Mouse (Mus musculus) bone marrow, adult 2 months (tissue): ENCODE data around the gene Cyp24a1. TPM values are rescaled to one million over a fixed set of nuclear protein-coding genes. Genes with fewer than 3 reads are reported as not detected.
A peak's percentile ranks its signal among the peaks of the same experiment; 100 is the strongest.
"Not testable (repeated sequence)": the region's sequence is repeated elsewhere in the genome, so short reads cannot be mapped to it uniquely, and the experiment has no call there.

ENCODE experiments used
- H3K27ac ChIP-seq: fragments of 200-500 bp; 2 replicates; pipeline ENCODE4 v1.5.1; 2012; ENCODE audit warnings: low read depth, mild to moderate bottlenecking, control low read depth, inconsistent platforms, low read length; ENCODE audit not compliant: control insufficient read depth, poor library complexity, insufficient read depth
- H3K4me1 ChIP-seq: fragments of 200-500 bp; 2 replicates; pipeline ENCODE4 v1.6.1; 2011; ENCODE audit warnings: low read length; ENCODE audit not compliant: control insufficient read depth, insufficient read depth
- H3K4me3 ChIP-seq: fragments of 200-500 bp; replicated peaks from 2 replicates; pipeline ENCODE3; 2011; ENCODE audit warnings: mild to moderate bottlenecking, low read depth, low read length, control low read depth; ENCODE audit not compliant: control insufficient read depth
- CTCF ChIP-seq: fragments of 200-500 bp; IDR thresholded peaks from 2 replicates; pipeline ENCODE4 v1.5.1; 2011; ENCODE audit warnings: low read length, control low read depth; ENCODE audit not compliant: control insufficient read depth, insufficient read depth
- POLR2A ChIP-seq: fragments of 200-500 bp; IDR thresholded peaks from 2 replicates; pipeline ENCODE4 v1.6.1; 2011; ENCODE audit warnings: low read depth, mild to moderate bottlenecking, control low read depth, low read length, borderline replicate concordance; ENCODE audit not compliant: control insufficient read depth
- WGBS: fragments of 180-500 bp; shearing (Covaris S2); methylation state at CpG from one replicate; pipeline ENCODE4 v1.1.7; 2018; 5-methylcytosine and 5-hydroxymethylcytosine counted together
- polyA plus RNA-seq: library from polyadenylated mRNA; stranded (reverse); fragments of >200 nt; gene quantifications from 2 replicates; pipeline ENCODE4 v1.2.4, GENCODE M21; 2011; ENCODE audit warnings: low replicate concordance; ENCODE audit not compliant: missing spikeins, insufficient read depth, insufficient read length

Cyp24a1 gene
- polyA plus RNA-seq, 1 experiment: not detected

DNA sequence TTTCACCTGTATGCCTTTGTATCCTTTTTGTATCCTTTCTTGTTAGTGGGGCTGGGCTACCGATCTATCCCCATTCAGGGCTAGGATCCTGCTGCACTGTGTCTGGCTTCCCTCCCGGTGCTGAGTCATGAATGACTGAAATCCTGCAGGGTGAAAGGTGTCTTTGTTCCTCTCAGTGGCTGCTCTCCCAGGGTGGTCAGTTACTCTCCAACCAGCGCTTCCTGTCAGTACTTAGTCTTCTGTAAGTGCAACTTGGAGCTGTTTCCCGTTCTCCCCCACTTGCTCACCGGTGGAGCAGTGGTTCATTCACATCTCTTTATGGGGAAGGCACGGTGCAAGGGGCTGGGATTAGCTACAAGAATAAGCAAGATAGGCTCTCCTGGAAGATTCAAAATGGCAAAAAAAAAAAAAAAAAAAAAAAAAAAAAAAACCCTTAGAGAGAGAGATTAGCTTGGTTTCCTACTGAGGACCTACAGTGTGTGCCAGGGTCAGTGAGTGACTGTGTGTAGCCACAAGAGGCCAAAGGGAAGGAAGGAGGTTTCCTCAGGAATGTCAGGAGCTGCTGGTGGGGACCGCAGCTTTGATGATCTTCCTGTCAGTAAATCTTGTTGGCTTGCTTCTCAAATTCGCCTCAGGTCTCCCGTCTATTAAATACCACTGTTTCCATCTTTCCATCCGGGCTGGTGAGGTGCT, 27.2 kb downstream of the Cyp24a1 start:
- TF ChIP-seq CTCF: no peak
- no peak for TF ChIP-seq POLR2A
- 2% methylated on average over 10 of the region's 10 CpGs for WGBS
- H3K27ac ChIP-seq: no peak overlapping the region
- no peaks in the 10 kb centered on the region for H3K4me1 ChIP-seq
- no peak overlapping the region for H3K4me3 ChIP-seq

- TF ChIP-seq CTCF: no peak
- no peak for TF ChIP-seq POLR2A
- Histone ChIP-seq H3K4me3 (no peak overlapping the region), H3K4me1 (no peaks in the 10 kb centered on the region), H3K27ac (no peak overlapping the region)
Measured at GRCm38 (mm10) chr2:170468009-170468408, 28.9 kb downstream of the Cyp24a1 start.

- Histone ChIP-seq H3K4me3 (no peak overlapping the region), H3K4me1 (peaks cover under 1% of the 10 kb centered on the region; the same call in 1 of the 2 replicates), H3K27ac (no peak overlapping the region)
- TF ChIP-seq CTCF: no peak
- TF ChIP-seq POLR2A: no peak
- 66% methylated on average over 2 of the region's 4 CpGs for WGBS
Measured at GRCm38 (mm10) chr2:170464817-170465216, 32.1 kb downstream of the Cyp24a1 start.

- no peak overlapping the region for H3K27ac ChIP-seq
- no peak overlapping the region for H3K4me3 ChIP-seq
- 55% methylated on average over 7 of the region's 7 CpGs for whole genome bisulfite sequencing
- TF ChIP-seq POLR2A (no peak), CTCF (no peak)
- H3K4me1 ChIP-seq: peaks cover 1% of the 10 kb centered on the region
Measured at GRCm38 (mm10) chr2:170461652-170462051, 35.3 kb downstream of the Cyp24a1 start.

DNA sequence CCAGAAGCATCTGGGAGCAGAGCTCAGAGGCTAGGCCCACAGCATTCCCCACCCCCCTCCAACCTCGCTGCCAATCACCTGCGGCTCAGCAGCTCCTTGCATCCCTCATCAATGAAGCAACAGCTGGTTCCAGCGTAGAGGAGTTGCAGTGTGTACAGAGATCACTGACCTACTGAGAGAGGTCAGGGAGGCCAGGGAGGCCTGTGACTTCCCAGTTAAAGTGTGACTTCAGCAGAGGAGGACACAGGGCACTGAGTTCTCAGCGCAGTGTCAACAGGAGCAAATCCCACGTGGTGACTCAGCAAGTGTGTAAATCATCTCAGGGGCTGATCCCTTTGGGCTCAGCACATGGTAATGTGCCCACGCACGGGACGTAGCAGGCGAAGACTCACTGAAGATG, 37.1 kb downstream of the Cyp24a1 start:
- TF ChIP-seq CTCF (no peak), POLR2A (no peak)
- H3K4me3 ChIP-seq: no peak overlapping the region
- 31% methylated on average over 9 of the region's 9 CpGs for WGBS
- H3K4me1 ChIP-seq: peaks cover 1% of the 10 kb centered on the region
- no peak overlapping the region for H3K27ac ChIP-seq

- Histone ChIP-seq H3K4me1 (peaks cover 1% of the 10 kb centered on the region), H3K27ac (no peak overlapping the region; the same call in 1 of the 2 replicates), H3K4me3 (no peak overlapping the region)
- TF ChIP-seq CTCF (no peak), POLR2A (no peak)
- 67% methylated on average over 10 of the region's 10 CpGs for WGBS
Measured at GRCm38 (mm10) chr2:170459183-170459582, 37.8 kb downstream of the Cyp24a1 start.

DNA sequence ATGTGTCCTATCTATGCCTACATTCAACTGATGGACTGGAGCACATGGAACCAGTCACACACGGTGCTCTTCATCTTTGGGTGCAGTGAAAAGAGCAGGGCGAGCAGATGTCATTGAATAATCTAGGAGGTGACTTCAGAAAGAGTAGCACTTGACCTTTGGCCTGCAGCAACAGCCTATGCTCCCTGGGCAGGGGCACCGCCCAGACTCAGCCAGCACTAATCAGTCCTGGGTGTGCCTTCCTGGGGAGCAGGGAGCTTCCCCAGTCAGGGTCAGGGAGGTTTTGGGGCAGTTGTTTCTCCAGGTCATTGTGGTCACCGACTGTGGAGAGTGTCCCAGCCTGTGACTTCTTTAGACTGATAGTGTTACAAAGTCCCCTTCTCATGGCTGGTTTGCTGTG, 43.1 kb downstream of the Cyp24a1 start:
- not testable (repeated sequence) for H3K27ac ChIP-seq, H3K4me3 ChIP-seq, H3K4me1 ChIP-seq
- 62% methylated on average over 4 of the region's 4 CpGs for WGBS

DNA sequence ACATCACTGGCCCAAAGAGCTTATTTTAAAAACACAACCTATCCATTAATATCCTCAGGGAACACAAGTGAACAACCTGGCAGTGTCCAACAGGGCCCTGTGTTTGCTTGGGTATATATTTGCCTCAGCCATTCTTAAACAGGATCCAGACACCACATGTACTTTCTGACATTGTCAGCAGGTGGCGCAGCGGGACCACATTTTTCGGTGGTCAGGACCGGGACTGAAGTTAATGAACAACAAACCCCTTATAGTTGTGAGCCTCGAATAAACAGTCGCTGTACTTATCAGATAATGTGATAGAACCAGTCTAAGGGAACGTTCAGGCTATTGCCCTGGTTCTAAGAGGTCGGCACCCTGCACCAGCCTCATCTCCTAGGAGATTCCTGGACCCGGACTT, 46.0 kb downstream of the Cyp24a1 start:
- Histone ChIP-seq H3K4me3 (no peak overlapping the region), H3K4me1 (no peaks in the 10 kb centered on the region), H3K27ac (no peak overlapping the region)
- 12% methylated on average over 9 of the region's 9 CpGs for WGBS
- TF ChIP-seq POLR2A (no peak), CTCF (peak; percentile 82)

DNA sequence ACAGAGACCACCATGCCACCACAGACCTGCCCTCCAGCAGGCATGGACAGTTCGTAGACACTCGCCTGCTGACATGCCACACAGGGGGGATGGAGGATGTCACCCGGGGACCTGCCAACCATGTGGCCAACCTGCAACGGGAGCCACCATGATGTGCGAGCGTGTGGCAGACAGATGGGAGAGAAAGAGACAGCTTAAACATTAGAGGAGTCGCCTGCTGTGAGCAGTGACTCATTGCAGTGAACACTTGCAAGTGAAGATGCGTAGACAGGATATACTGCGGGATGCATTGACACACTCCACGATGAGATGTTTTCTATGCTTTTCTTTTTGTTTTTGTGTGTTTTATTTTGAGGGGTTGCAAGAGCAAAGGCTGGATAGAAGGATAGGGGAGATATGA, 49.3 kb downstream of the Cyp24a1 start:
- H3K27ac ChIP-seq: no peak overlapping the region
- no peaks in the 10 kb centered on the region for H3K4me1 ChIP-seq
- 80% methylated on average over 10 of the region's 10 CpGs for WGBS
- H3K4me3 ChIP-seq: no peak overlapping the region
- no peak for TF ChIP-seq CTCF
- TF ChIP-seq POLR2A: no peak
